Mouse (Mus musculus) right cerebral cortex, adult 18-20 months (tissue): ENCODE measurements around the gene Kcnk4.

Source experiments
- DNase-seq: peaks from one replicate; pipeline ENCODE4 v3.0.0; 2022; ENCODE audit warnings: mixed read lengths

Gene Kcnk4

GRCm38 (mm10) chr19:6934195-6934977 is at the start of gene Kcnk4:
TSS of gene Kcnk4 (minus strand) at chr19:6934515.
- no peak for DNase-seq

- DNase-seq = no peak
Observed at GRCm38 (mm10) chr19:6983621-6984020, 49.3 kb upstream of the Kcnk4 start.

GRCm38 (mm10) chr19:6981465-6981864 is 47.1 kb upstream of the Kcnk4 start:
- DNase-seq = no peak

- peak; percentile 99 for DNase-seq
Observed at GRCm38 (mm10) chr19:6980381-6981093, 46.2 kb upstream of the Kcnk4 start, which contains the start of gene Fkbp2. TSS of gene Fkbp2 (minus strand) at chr19:6980501.

GRCm38 (mm10) chr19:6979486-6980380 is 45.4 kb upstream of the Kcnk4 start:
- DNase-seq = peak; percentile 100

GRCm38 (mm10) chr19:6979001-6979479 is 44.7 kb upstream of the Kcnk4 start:
- DNase-seq = peak; percentile 59

GRCm38 (mm10) chr19:6978639-6978974 is 44.3 kb upstream of the Kcnk4 start:
- no peak for DNase-seq

- no peak for DNase-seq
Observed at GRCm38 (mm10) chr19:6977759-6978638, 43.7 kb upstream of the Kcnk4 start.

GRCm38 (mm10) chr19:6975537-6976521 is 41.5 kb upstream of the Kcnk4 start, which contains the start of gene Plcb3:
TSS of gene Plcb3 (minus strand) at chr19:6976470.
- peak; percentile 67 for DNase-seq

GRCm38 (mm10) chr19:6974211-6975205 is 40.2 kb upstream of the Kcnk4 start, which contains the start of gene Ppp1r14b:
TSS of gene Ppp1r14b (plus strand) at chr19:6974968.
- DNase-seq = peak; percentile 74

- DNase-seq = no peak
Observed at GRCm38 (mm10) chr19:6973581-6974190, 39.4 kb upstream of the Kcnk4 start.

- no peak for DNase-seq
Observed at GRCm38 (mm10) chr19:6972247-6972917, 38.1 kb upstream of the Kcnk4 start.

GRCm38 (mm10) chr19:6971644-6972043 is 37.3 kb upstream of the Kcnk4 start:
- no peak for DNase-seq

GRCm38 (mm10) chr19:6970460-6971085 is 36.3 kb upstream of the Kcnk4 start:
- no peak for DNase-seq

GRCm38 (mm10) chr19:6969665-6970381 is 35.5 kb upstream of the Kcnk4 start:
- DNase-seq = no peak

GRCm38 (mm10) chr19:6969291-6969664 is 35.0 kb upstream of the Kcnk4 start:
- no peak for DNase-seq
